Mouse (Mus musculus): Measurements from ENCODE around the gene Spred1. TPM values are rescaled to one million over a fixed set of nuclear protein-coding genes. Genes with fewer than 3 reads are reported as not detected.

The Spred1 gene
- polyA plus RNA-seq, 1 experiment from 2014 or later = 7.6 TPM

DNA sequence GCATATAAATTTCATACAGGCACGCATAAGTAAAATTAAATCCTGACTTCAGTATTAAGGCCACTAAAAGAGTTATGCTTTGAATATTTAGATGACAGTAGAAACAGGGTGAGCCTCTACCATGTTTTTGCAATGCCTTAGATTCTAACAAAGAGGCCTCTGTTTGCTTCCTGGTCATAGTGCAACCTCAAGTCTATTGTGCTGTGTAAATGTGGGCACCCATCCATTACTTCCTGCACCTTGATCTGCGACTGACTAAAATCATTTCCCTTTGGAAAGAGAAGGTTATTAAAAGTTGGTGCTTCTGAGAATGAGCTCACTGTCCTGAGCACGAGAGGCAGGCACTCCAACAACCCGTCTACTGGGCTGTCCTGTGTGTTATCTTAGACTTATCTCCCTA is 64.4 kb downstream of the Spred1 start:
- Histone ChIP-seq H3K36me3 (ENCODE audit: control insufficient read depth, insufficient read depth, low read length) (peaks cover 6% of the 10 kb centered on the region; the same call in 1 of the 2 replicates), H3K27ac (ENCODE audit: low read length) (no peak overlapping the region), H3K9ac (ENCODE audit: low read depth, low read length) (no peak overlapping the region), H3K4me1 (ENCODE audit: control insufficient read depth, insufficient read depth, low read length) (no peaks in the 10 kb centered on the region), H3K9me3 (replicated peaks; ENCODE audit: control insufficient read depth, low read length, poor library complexity, severe bottlenecking) (0 out of 2 replicates have a peak, but pooled peaks cover 2% of the 10 kb centered on the region), H3K4me2 (ENCODE audit: low read length) (no peak overlapping the region), H3K4me3 (ENCODE audit: low read depth, low read length) (no peak overlapping the region), H3K27me3 (ENCODE audit: control insufficient read depth, insufficient read depth, low read depth, low read length) (no peaks in the 10 kb centered on the region)
- WGBS = 58% methylated on average over 4 of the region's 4 CpGs
- no peak for ATAC-seq

DNA sequence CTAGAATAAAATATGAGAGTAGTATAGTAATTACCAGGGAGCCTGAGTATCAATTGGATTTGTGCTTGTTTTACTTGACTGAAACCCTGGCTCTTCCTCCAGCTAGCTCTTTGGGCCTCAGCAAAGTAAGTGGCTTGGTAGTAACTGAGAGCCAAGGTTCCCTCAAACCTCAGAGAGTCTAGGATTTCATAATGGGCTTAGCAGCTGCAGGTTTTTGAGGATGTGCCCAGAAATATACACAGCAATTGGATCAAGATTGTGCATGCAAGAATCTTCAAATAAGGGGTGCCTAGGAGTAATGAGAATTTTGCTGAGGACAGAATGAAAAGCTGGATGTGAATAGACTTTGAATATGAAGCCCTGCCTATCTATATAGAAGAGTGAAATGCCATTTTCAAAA is 69.7 kb downstream of the Spred1 start:
- H3K4me2 ChIP-seq (ENCODE audit: low read length) = no peak overlapping the region
- ATAC-seq = no peak
- no peaks in the 10 kb centered on the region for H3K27me3 ChIP-seq (ENCODE audit: control insufficient read depth, insufficient read depth, low read depth, low read length)
- H3K4me3 ChIP-seq (ENCODE audit: low read depth, low read length) = no peak overlapping the region
- 0 out of 2 replicates have a peak, but pooled peaks cover 2% of the 10 kb centered on the region for H3K9me3 ChIP-seq (replicated peaks; ENCODE audit: control insufficient read depth, low read length, poor library complexity, severe bottlenecking)
- no peak overlapping the region for H3K27ac ChIP-seq (ENCODE audit: low read length)
- no peaks in the 10 kb centered on the region for H3K4me1 ChIP-seq (ENCODE audit: control insufficient read depth, insufficient read depth, low read length)
- peaks cover 6% of the 10 kb centered on the region; the same call in 1 of the 2 replicates for H3K36me3 ChIP-seq (ENCODE audit: control insufficient read depth, insufficient read depth, low read length)
- no peak overlapping the region for H3K9ac ChIP-seq (ENCODE audit: low read depth, low read length)

DNA sequence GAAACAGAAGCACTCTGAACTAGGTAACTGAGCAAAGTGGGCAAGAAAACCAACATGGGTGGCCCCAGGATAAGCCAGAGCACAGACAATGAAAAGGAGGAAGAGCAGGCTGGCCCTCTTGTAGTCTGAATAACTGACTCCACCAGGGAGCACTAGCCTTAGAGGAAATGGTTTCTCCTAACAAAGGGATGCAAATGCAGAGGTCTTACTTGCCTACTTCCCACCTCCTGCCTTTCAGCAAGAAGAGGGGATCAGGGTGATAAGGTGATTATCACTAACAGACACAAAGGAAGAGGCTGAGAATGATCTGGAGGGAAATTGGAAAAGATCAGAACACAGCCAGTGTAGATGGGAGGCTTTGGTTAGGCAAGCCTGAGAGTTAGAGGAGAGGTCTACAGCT is 73.1 kb downstream of the Spred1 start:
- no peak overlapping the region for H3K27ac ChIP-seq (ENCODE audit: low read length)
- no peak overlapping the region for H3K4me2 ChIP-seq (ENCODE audit: low read length)
- no peaks in the 10 kb centered on the region for H3K36me3 ChIP-seq (ENCODE audit: control insufficient read depth, insufficient read depth, low read length)

DNA sequence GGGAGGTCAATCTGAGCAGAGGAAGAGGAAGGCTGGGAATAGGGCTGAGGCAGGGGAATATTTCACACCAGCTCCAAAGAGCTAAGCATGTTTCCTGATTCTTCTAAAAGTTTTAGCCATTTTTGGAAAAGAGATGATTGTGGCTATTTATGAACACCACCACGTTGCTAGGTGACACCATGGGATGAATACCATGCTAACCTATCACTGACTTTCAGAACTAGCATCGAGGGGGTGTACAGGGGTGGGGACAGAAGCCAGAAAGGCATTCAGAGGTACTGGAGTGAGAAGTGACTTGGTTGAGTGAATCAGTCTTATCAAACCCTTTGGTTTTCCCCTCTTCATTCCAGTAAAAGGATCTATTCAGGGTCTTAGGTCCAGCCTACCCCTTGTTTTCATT is 74.0 kb downstream of the Spred1 start:
- 10% methylated on average over 2 of the region's 2 CpGs for WGBS

More for the DNA sequence above, 73.1 kb downstream of the Spred1 start:
- ATAC-seq = no peak
- Histone ChIP-seq H3K4me3 (ENCODE audit: low read depth, low read length) (no peak overlapping the region), H3K9me3 (replicated peaks; ENCODE audit: control insufficient read depth, low read length, poor library complexity, severe bottlenecking) (no peaks in the 10 kb centered on the region), H3K9ac (ENCODE audit: low read depth, low read length) (no peak overlapping the region), H3K4me1 (ENCODE audit: control insufficient read depth, insufficient read depth, low read length) (no peaks in the 10 kb centered on the region), H3K27me3 (ENCODE audit: control insufficient read depth, insufficient read depth, low read depth, low read length) (no peaks in the 10 kb centered on the region)

DNA sequence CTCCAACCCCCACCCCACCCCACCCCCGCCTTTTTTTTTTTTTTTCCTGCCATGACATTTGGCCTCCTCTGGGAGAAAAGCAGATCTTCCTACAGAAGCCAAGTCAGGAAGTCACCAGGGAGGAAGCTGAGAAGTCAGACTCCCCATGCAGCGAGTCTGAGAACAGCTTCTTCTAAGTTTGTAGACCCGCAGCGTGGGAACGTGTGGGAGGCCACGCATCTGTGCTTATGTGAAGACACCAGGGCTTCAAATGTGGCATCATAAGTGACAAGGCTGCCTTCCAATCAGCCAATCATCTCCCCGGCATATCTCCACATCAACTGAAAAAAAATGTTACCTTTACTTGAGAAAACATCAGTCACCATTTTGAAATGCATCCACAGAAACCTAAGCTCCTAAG is 74.4 kb downstream of the Spred1 start:
- no peak overlapping the region for H3K27ac ChIP-seq (ENCODE audit: low read length)
- no peak for ATAC-seq
- H3K27me3 ChIP-seq (ENCODE audit: control insufficient read depth, insufficient read depth, low read depth, low read length) = no peaks in the 10 kb centered on the region
- H3K9ac ChIP-seq (ENCODE audit: low read depth, low read length) = no peak overlapping the region
- 40% methylated on average over 7 of the region's 7 CpGs for WGBS
- no peaks in the 10 kb centered on the region for H3K36me3 ChIP-seq (ENCODE audit: control insufficient read depth, insufficient read depth, low read length)
- H3K4me2 ChIP-seq (ENCODE audit: low read length) = no peak overlapping the region
- no peak overlapping the region for H3K4me3 ChIP-seq (ENCODE audit: low read depth, low read length)
- no peaks in the 10 kb centered on the region for H3K9me3 ChIP-seq (replicated peaks; ENCODE audit: control insufficient read depth, low read length, poor library complexity, severe bottlenecking)
- peaks cover under 1% of the 10 kb centered on the region; the same call in 1 of the 2 replicates for H3K4me1 ChIP-seq (ENCODE audit: control insufficient read depth, insufficient read depth, low read length)

More for the DNA sequence above, 74.0 kb downstream of the Spred1 start:
- no peaks in the 10 kb centered on the region for H3K9me3 ChIP-seq (replicated peaks; ENCODE audit: control insufficient read depth, low read length, poor library complexity, severe bottlenecking)
- H3K4me1 ChIP-seq (ENCODE audit: control insufficient read depth, insufficient read depth, low read length) = no peaks in the 10 kb centered on the region
- no peaks in the 10 kb centered on the region for H3K36me3 ChIP-seq (ENCODE audit: control insufficient read depth, insufficient read depth, low read length)
- no peak overlapping the region for H3K4me3 ChIP-seq (ENCODE audit: low read depth, low read length)
- H3K27me3 ChIP-seq (ENCODE audit: control insufficient read depth, insufficient read depth, low read depth, low read length) = no peaks in the 10 kb centered on the region
- H3K27ac ChIP-seq (ENCODE audit: low read length) = no peak overlapping the region
- no peak for ATAC-seq
- no peak overlapping the region for H3K4me2 ChIP-seq (ENCODE audit: low read length)
- no peak overlapping the region for H3K9ac ChIP-seq (ENCODE audit: low read depth, low read length)

DNA sequence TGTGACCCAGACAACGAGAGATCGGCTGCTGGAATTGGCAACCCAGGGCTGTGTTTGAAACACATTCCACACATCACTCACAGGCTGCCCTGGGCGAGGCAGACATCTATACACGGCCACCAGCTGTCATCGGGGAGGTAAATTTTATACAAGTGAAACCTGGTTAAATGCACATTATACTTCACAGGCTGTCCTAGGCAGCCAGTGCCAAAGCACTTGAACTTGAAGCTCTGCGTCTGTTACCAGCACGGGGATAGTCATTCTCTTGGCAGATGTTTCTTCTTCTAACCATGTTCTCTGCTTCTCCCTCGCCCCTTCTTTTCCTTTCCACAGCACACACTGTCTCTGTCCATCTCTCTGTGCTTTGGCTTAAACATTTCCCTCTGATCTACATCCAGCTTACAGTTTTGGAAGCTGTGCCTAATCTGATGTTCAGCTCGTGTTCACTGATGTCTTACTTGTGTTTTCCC is 79.7 kb downstream of the Spred1 start:
- H3K9ac ChIP-seq (ENCODE audit: low read depth, low read length) = 0 out of 2 replicates have a peak overlapping the region, but pooled peaks have one; percentile 8
- no peak overlapping the region for H3K4me3 ChIP-seq (ENCODE audit: low read depth, low read length)
- ATAC-seq = peak; percentile 63; the same call in 1 of the 2 replicates
- H3K4me1 ChIP-seq (ENCODE audit: control insufficient read depth, insufficient read depth, low read length) = peaks cover 5% of the 10 kb centered on the region
- H3K27ac ChIP-seq (ENCODE audit: low read length) = no peak overlapping the region
- 15% methylated on average over 9 of the region's 9 CpGs for WGBS
- H3K9me3 ChIP-seq (replicated peaks; ENCODE audit: control insufficient read depth, low read length, poor library complexity, severe bottlenecking) = no peaks in the 10 kb centered on the region
- peak overlapping the region; percentile 6; the same call in 1 of the 2 replicates for H3K4me2 ChIP-seq (ENCODE audit: low read length)
- no peaks in the 10 kb centered on the region for H3K36me3 ChIP-seq (ENCODE audit: control insufficient read depth, insufficient read depth, low read length)
- no peaks in the 10 kb centered on the region for H3K27me3 ChIP-seq (ENCODE audit: control insufficient read depth, insufficient read depth, low read depth, low read length)

DNA sequence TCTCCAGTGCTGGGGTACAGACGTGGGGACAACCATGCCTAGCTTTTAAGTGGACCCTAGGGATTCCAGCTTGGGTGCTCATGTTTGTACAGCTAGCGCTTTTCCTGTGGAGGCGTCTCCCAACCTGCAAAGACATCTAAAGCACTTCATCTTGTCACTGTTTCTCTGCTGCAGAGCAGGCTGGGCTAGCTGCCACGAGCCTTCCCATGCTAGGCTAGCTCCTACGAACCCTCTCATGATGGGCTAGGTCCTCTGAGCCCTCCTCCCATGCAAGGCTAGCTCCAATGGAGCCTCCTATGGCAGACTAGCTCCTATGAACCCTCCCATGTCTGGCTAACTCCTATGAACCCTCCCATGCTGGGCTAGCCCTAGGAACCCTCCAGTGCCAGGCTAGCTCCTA is 82.2 kb downstream of the Spred1 start:
- no peak overlapping the region for H3K27ac ChIP-seq (ENCODE audit: low read length)
- no peak overlapping the region for H3K4me2 ChIP-seq (ENCODE audit: low read length)
- no peaks in the 10 kb centered on the region for H3K9me3 ChIP-seq (replicated peaks; ENCODE audit: control insufficient read depth, low read length, poor library complexity, severe bottlenecking)
- no peaks in the 10 kb centered on the region for H3K36me3 ChIP-seq (ENCODE audit: control insufficient read depth, insufficient read depth, low read length)
- ATAC-seq = no peak
- no peak overlapping the region for H3K4me3 ChIP-seq (ENCODE audit: low read depth, low read length)
- WGBS = 80% methylated on average over 5 of the region's 5 CpGs
- H3K4me1 ChIP-seq (ENCODE audit: control insufficient read depth, insufficient read depth, low read length) = peaks cover 5% of the 10 kb centered on the region
- no peaks in the 10 kb centered on the region for H3K27me3 ChIP-seq (ENCODE audit: control insufficient read depth, insufficient read depth, low read depth, low read length)
- H3K9ac ChIP-seq (ENCODE audit: low read depth, low read length) = no peak overlapping the region

DNA sequence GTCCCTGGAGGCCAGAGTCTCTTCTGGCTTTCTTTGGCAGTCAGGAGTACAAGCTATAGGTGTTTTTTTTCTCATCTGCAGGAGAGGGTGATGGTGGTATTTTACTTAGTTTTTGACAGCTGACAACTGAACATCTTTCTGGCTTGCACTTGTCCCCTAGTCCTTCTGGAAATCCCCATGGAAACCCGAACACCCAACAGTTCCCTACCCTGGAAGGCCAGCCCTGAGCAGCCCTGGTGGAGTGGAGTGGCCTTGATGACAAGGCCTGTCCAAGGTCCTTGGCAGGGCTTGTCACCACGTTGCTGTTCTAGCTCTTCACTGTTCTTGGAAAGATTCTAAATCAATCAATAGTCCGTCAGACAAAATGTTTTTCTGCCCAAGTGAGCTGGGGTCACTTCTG is 83.4 kb downstream of the Spred1 start:
- no peak for ATAC-seq
- H3K9ac ChIP-seq (ENCODE audit: low read depth, low read length) = no peak overlapping the region
- H3K9me3 ChIP-seq (replicated peaks; ENCODE audit: control insufficient read depth, low read length, poor library complexity, severe bottlenecking) = no peaks in the 10 kb centered on the region
- 71% methylated on average over 3 of the region's 3 CpGs for WGBS
- no peak overlapping the region for H3K4me2 ChIP-seq (ENCODE audit: low read length)
- no peaks in the 10 kb centered on the region for H3K27me3 ChIP-seq (ENCODE audit: control insufficient read depth, insufficient read depth, low read depth, low read length)
- H3K4me3 ChIP-seq (ENCODE audit: low read depth, low read length) = no peak overlapping the region
- no peaks in the 10 kb centered on the region for H3K36me3 ChIP-seq (ENCODE audit: control insufficient read depth, insufficient read depth, low read length)
- H3K27ac ChIP-seq (ENCODE audit: low read length) = no peak overlapping the region
- H3K4me1 ChIP-seq (ENCODE audit: control insufficient read depth, insufficient read depth, low read length) = peaks cover 5% of the 10 kb centered on the region

DNA sequence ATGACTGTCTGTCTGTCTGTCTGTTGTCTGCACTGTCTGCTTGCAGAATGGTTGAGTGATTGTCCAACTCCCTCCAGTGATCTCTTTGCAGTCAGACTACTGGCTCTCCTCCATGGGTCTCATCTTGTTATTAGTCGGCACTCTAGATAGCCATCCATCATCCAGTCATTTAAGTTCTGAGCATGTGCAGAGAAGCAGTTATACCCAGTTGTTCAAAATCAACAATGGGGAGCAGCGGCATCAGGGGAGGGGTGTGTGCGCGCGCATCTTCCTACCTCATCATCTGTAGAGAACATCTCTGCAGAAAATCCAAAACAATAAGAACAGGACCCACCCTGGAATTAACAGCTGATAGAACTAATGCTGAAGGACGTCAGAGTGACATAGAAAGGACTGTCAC is 83.9 kb downstream of the Spred1 start:
- Histone ChIP-seq H3K27me3 (ENCODE audit: control insufficient read depth, insufficient read depth, low read depth, low read length) (no peaks in the 10 kb centered on the region), H3K36me3 (ENCODE audit: control insufficient read depth, insufficient read depth, low read length) (no peaks in the 10 kb centered on the region), H3K9ac (ENCODE audit: low read depth, low read length) (no peak overlapping the region), H3K4me2 (ENCODE audit: low read length) (no peak overlapping the region), H3K4me1 (ENCODE audit: control insufficient read depth, insufficient read depth, low read length) (peaks cover 5% of the 10 kb centered on the region), H3K27ac (ENCODE audit: low read length) (no peak overlapping the region), H3K4me3 (ENCODE audit: low read depth, low read length) (no peak overlapping the region), H3K9me3 (replicated peaks; ENCODE audit: control insufficient read depth, low read length, poor library complexity, severe bottlenecking) (no peaks in the 10 kb centered on the region)
- ATAC-seq = no peak
- 88% methylated on average over 6 of the region's 6 CpGs for WGBS

Data from midbrain, embryonic 16.5 days (tissue).